Mouse (Mus musculus) hindbrain, embryonic 11.5 days (tissue): Measurements from ENCODE around the gene Arfgap3. TPM values are rescaled to one million over a fixed set of nuclear protein-coding genes. Genes with fewer than 3 reads are reported as not detected.
"Not testable (repeated sequence)": the region's sequence is repeated elsewhere in the genome, so short reads cannot be mapped to it uniquely, and the experiment has no call there.

ENCODE experiments used
- ATAC-seq: fragments of 200-750 bp; cut with Nextera tagmentation; 2 replicates; pipeline ENCODE4 v1.8.0; 2017; ENCODE audit warnings: mild to moderate bottlenecking, moderate TSS enrichment, moderate library complexity; ENCODE audit not compliant: low FRiP score
- DNase-seq: peaks from one replicate; pipeline ENCODE4 v3.0.0-alpha.2; 2015; ENCODE audit warnings: low spot score
- H3K27ac ChIP-seq: fragments of 300-500 bp; sonication (generic); 2 replicates; pipeline ENCODE4 v1.5.1; 2014; ENCODE audit warnings: mild to moderate bottlenecking, low read depth, low read length
- H3K27me3 ChIP-seq: fragments of 300-500 bp; sonication (generic); 2 replicates; pipeline ENCODE4 v1.6.1; 2014; ENCODE audit warnings: mild to moderate bottlenecking, low read length, moderate library complexity, mixed read lengths; ENCODE audit not compliant: control insufficient read depth, insufficient read depth
- H3K36me3 ChIP-seq: fragments of 300-500 bp; sonication (generic); 2 replicates; pipeline ENCODE4 v1.6.1; 2014; ENCODE audit warnings: mild to moderate bottlenecking, low read length, moderate library complexity, mixed read lengths; ENCODE audit not compliant: control insufficient read depth, insufficient read depth
- H3K4me1 ChIP-seq: fragments of 300-500 bp; sonication (generic); replicated peaks from 2 replicates; pipeline ENCODE4 v1.6.1; 2014; ENCODE audit warnings: low read length, mixed read lengths; ENCODE audit not compliant: control insufficient read depth, insufficient read depth
- H3K4me2 ChIP-seq: fragments of 300-500 bp; sonication (generic); replicated peaks from 2 replicates; pipeline ENCODE4 v1.6.1; 2014; ENCODE audit warnings: mild to moderate bottlenecking, low read depth, low read length
- H3K4me3 ChIP-seq: fragments of 300-500 bp; sonication (generic); 2 replicates; pipeline ENCODE4 v1.5.1; 2014; ENCODE audit warnings: low read depth, low read length
- H3K9ac ChIP-seq: fragments of 300-500 bp; sonication (generic); 2 replicates; pipeline ENCODE4 v1.6.1; 2014; ENCODE audit warnings: low read depth, low read length
- H3K9me3 ChIP-seq: fragments of 300-500 bp; sonication (generic); 2 replicates; pipeline ENCODE4 v1.6.1; 2016; ENCODE audit warnings: low read length; ENCODE audit not compliant: control insufficient read depth
- WGBS: fragments of 180-500 bp; shearing (Covaris S2); extraction: QIAGEN DNeasy Blood & Tissue Kit; methylation state at CpG from one replicate; pipeline ENCODE4 v1.1.7; 2014; 5-methylcytosine and 5-hydroxymethylcytosine counted together
- polyA plus RNA-seq: library from polyadenylated mRNA; unstranded; fragments of >200 nt; fragmentation: Nextera tagmentation; extraction: Ambion mirVana; gene quantifications from 2 replicates; pipeline ENCODE4 v1.2.1, GENCODE M21; 2014

Arfgap3 gene
- polyA plus RNA-seq, 1 experiment from 2014 or later, result 40.1 TPM

DNA sequence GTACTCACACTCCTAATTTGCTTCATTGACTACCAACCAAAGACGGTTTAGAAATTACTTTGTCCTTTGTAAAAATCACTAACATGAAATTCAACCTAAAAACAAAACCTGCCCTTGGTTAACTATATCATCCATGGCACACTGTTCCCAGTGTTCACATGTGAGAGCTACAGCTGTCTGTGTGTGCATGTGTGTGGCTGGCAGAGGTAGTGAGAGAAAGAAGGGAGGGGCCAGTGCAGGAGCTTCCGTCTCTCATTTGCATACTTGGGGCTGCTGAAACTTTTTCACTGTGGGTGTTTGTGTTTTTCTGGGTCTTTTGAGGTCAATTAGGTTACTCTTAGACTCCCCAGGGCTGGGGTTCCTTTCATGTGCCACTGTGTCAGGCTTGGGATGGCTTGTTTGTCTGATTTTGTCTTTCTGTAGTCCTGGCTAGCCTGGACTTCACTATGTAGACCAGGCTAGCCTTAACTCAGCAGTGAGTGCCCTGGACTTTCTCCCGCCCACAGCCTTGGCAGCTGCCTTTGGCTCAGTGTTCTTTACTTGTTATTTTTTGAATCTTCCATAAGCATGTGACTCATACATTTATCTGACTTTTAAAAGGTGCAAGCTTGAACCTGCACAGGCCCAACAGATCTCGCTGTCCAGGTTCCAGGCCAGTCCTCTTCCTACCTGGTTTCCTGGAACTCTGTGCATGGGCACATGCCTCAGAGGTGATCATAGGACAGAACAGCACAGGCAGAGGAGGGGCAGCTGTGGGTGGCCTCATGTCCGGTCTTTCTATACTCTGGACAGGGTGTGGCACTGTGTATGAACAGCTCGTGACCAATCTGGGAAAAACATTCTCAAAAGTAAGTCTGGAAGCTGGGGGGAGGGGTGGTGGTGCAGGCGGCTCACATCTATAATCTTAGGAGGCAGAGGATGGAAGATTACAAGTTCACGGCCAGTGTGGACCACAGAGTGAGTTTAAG, 11.9 kb downstream of the Arfgap3 start:
- no peak overlapping the region for H3K4me3 ChIP-seq
- H3K4me1 ChIP-seq, result no peaks in the 10 kb centered on the region
- H3K9ac ChIP-seq, result no peak overlapping the region
- H3K27ac ChIP-seq, result no peak overlapping the region
- no peak overlapping the region for H3K4me2 ChIP-seq
- no peak for DNase-seq
- no peaks in the 10 kb centered on the region for H3K27me3 ChIP-seq
- no peaks in the 10 kb centered on the region for H3K9me3 ChIP-seq
- whole genome bisulfite sequencing, result 91% methylated on average over 8 of the region's 8 CpGs
- no peak for ATAC-seq
- H3K36me3 ChIP-seq, result no peaks in the 10 kb centered on the region

DNA sequence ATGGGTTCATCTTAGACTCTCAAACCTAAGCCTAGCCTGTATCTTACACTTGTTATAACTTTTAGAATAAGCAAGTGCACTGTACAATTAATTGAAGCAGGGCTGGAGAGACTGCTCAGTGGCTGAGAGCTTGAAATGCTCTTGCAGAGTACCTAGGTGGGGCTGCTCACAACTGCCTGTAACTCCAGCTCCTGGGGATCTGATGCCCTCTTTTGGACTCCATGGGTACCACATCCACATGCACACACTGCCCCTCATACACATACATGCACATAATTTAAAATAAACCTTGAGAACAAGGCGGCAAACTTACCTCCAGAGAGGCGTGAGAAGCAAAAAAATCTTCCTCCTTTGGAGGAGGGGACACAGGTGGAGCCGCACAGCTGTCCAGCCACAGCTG, 17.7 kb downstream of the Arfgap3 start:
- Histone ChIP-seq H3K4me2 (no peak overlapping the region), H3K4me3 (no peak overlapping the region), H3K27me3 (no peaks in the 10 kb centered on the region), H3K9me3 (no peaks in the 10 kb centered on the region), H3K9ac (no peak overlapping the region), H3K4me1 (no peaks in the 10 kb centered on the region), H3K36me3 (no peaks in the 10 kb centered on the region), H3K27ac (no peak overlapping the region)
- no peak for ATAC-seq
- peak; percentile 18 for DNase-seq
- WGBS, result 83% methylated on average over 3 of the region's 3 CpGs

DNA sequence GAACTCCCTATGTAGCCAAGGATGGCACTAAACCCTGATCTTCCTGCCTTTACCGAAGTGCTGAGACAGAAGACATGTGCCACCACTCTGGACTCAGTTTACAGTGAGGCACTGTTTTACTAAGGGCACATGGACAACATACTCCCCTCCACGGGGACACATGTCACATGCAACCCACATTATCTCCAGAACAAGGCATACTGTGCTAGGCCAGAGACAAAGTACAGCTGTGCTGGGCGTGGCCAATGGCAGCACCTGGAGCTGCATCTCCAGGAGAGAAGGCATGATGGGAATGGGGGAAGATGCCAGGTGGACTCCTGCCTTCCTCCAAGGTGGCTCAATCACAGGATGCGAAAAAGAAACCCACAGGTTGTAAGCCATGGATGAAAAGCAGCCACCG, 21.1 kb downstream of the Arfgap3 start:
- H3K27ac ChIP-seq, result no peak overlapping the region
- no peaks in the 10 kb centered on the region for H3K4me1 ChIP-seq
- H3K4me2 ChIP-seq, result no peak overlapping the region
- no peaks in the 10 kb centered on the region for H3K27me3 ChIP-seq
- H3K36me3 ChIP-seq, result no peaks in the 10 kb centered on the region
- no peak for ATAC-seq
- H3K4me3 ChIP-seq, result no peak overlapping the region
- no peaks in the 10 kb centered on the region for H3K9me3 ChIP-seq
- H3K9ac ChIP-seq, result no peak overlapping the region
- DNase-seq, result no peak
- 90% methylated on average over 5 of the region's 5 CpGs for WGBS

DNA sequence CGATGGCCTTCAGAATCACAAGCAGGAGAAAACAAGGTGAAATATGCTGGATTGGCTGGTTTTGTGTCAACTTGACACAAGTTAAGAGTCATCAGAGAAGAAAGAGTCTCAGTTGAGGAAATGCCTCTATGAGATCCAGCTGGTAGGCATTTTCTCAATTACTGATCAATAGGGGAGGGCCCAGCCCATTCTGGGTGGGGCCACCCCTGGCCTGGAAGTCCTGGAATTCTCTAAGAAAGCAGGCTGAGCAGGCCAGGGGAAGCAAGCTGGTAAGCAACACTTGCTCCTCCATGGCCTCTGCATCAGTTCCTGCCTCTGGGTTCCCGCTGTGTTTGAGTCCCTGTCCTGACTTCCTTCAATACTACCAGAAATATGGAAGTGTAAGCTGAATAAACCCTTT, 27.0 kb downstream of the Arfgap3 start:
- DNase-seq (no peak), ATAC-seq (no peak)
- Histone ChIP-seq H3K27ac (no peak overlapping the region), H3K36me3 (0 out of 2 replicates have a peak, but pooled peaks cover 4% of the 10 kb centered on the region), H3K9me3 (no peaks in the 10 kb centered on the region), H3K4me3 (no peak overlapping the region), H3K27me3 (no peaks in the 10 kb centered on the region), H3K4me1 (no peaks in the 10 kb centered on the region), H3K9ac (no peak overlapping the region), H3K4me2 (no peak overlapping the region)
- WGBS, result 81% methylated on average over 2 of the region's 2 CpGs

DNA sequence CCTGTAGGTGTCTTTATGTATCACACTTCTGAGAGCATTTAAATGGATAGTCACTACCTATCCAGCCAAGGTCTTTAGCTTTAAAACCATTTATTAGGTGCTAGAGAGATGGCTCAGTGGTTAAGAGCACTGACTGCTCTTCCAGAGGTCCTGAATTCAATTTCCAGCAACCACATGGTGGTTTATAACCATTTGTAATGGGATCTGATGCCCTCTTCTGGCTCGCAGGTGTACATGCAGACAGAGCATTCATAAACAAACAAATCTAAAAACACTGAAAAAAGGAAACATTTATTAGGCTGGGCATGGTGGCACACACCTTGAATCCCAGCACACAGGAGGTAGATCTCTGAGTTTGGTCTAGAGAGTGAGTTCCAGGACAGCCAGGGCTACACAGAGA, 35.1 kb downstream of the Arfgap3 start:
- H3K27me3 ChIP-seq, result no peaks in the 10 kb centered on the region
- 69% methylated on average over 1 of the region's 1 CpGs for WGBS
- 0 out of 2 replicates have a peak, but pooled peaks cover 2% of the 10 kb centered on the region for H3K36me3 ChIP-seq
- H3K4me3 ChIP-seq, result no peak overlapping the region
- H3K27ac ChIP-seq, result no peak overlapping the region
- no peaks in the 10 kb centered on the region for H3K4me1 ChIP-seq
- no peak overlapping the region for H3K9ac ChIP-seq
- DNase-seq, result no peak
- no peaks in the 10 kb centered on the region for H3K9me3 ChIP-seq
- ATAC-seq, result no peak
- no peak overlapping the region for H3K4me2 ChIP-seq

DNA sequence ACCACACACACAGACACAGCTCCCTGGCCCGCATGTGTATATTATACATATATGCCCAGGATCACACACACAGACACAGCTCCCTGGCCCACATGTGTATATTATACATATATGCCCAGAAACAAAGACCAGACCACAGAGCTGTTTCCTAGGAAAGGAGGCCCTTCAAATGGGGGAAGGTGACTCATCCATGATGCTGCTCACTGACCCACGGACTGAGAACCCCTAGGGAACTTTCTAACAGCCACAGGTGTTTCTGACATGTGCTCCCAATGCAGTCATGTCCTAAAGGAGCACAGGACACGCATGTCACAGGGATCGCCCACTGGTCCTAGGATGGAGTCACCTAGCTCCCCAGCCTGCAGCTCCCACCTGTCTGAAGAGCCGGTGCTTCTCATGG, 40.2 kb downstream of the Arfgap3 start:
- WGBS, result 91% methylated on average over 5 of the region's 5 CpGs
- H3K4me3 ChIP-seq, result no peak overlapping the region
- no peaks in the 10 kb centered on the region for H3K4me1 ChIP-seq
- no peaks in the 10 kb centered on the region for H3K9me3 ChIP-seq
- H3K4me2 ChIP-seq, result no peak overlapping the region
- H3K36me3 ChIP-seq, result peaks cover 6% of the 10 kb centered on the region; the same call in 1 of the 2 replicates
- ATAC-seq, result no peak
- H3K9ac ChIP-seq, result no peak overlapping the region
- no peak overlapping the region for H3K27ac ChIP-seq
- DNase-seq, result no peak
- no peaks in the 10 kb centered on the region for H3K27me3 ChIP-seq

DNA sequence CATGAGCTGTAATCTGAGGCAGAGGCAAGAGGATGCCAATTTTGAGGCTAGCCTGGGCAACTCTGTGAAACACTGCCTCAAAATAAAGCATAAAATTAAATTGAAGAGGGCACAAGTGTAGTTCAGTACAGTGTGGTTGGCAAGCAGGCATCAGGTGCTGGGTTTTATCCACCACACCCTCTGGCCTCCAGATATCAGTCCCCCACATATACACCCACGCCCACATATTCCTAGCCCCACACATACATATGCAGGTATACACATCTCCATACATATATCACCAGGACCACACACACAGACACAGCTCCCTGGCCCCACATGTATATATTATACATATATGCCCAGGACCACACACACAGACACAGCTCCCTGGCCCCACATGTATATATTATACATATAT, 41.3 kb downstream of the Arfgap3 start:
- not testable (repeated sequence) for DNase-seq, H3K4me1 ChIP-seq, H3K9ac ChIP-seq, H3K27me3 ChIP-seq, H3K4me2 ChIP-seq, H3K9me3 ChIP-seq, H3K4me3 ChIP-seq, H3K36me3 ChIP-seq, H3K27ac ChIP-seq, ATAC-seq
- 89% methylated on average over 1 of the region's 1 CpGs for WGBS

DNA sequence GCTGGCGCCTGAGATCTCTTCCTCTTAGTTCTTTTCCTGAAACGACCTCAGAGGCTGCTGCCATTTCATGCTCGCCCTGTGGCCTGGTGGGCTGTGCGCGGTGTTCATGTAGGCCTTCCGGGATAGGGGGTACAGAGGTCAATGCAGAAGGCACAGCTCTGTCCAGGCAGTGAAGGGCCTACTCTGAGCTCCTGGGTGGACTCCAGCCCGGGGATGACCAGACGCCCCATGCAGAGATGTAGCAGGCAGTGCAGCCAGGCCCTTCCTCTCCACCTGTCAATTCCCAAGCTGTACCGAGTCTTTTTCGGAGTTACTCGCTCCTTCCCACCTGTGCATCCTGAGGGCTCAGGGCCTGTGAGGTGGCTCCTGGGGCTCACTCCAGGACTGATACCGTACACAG, 43.9 kb downstream of the Arfgap3 start:
- WGBS, result 85% methylated on average over 12 of the region's 12 CpGs
- Histone ChIP-seq H3K4me1 (no peaks in the 10 kb centered on the region), H3K27me3 (no peaks in the 10 kb centered on the region), H3K36me3 (peaks cover 6% of the 10 kb centered on the region; the same call in 1 of the 2 replicates), H3K4me3 (no peak overlapping the region), H3K9ac (no peak overlapping the region), H3K9me3 (no peaks in the 10 kb centered on the region), H3K27ac (no peak overlapping the region), H3K4me2 (no peak overlapping the region)
- ATAC-seq, result no peak
- no peak for DNase-seq
